Mouse (Mus musculus) kidney, postnatal 4 days (tissue): ENCODE results near the gene Stfa1.
"Not testable (repeated sequence)": the region's sequence is repeated elsewhere in the genome, so short reads cannot be mapped to it uniquely, and the experiment has no call there.

Experiments
- DNase-seq, 2 experiments: peaks; one replicate each; pipeline ENCODE4 v3.0.0; 2021; ENCODE audit warnings: mixed read lengths in 2 of 2

Stfa1 gene

GRCm38 (mm10) chr16:36276796-36277195 is at the start of gene Stfa1:
Gene Stfa1 (plus strand): TSS chr16:36276951.
- DNase-seq: not testable (repeated sequence)

DNA sequence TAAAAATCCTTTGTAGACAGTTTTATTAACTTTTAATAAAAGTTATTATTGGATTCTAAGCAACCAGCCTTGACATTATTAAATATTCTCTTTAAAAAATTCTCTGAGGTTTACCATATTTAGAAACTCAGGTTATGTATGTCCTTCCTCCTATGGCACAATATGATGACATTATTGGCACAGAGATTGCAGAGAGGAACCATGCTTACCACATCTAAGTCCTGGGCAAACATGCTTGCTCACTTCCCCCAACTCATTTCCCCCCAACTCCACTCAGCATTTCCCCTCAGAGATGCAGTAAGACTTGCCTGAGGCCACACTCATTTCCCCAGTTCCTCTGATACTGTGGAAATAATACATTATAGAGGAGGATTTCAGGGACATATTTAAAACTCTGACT is 16.2 kb upstream of the Stfa1 start:
- not testable (repeated sequence) for DNase-seq

DNA sequence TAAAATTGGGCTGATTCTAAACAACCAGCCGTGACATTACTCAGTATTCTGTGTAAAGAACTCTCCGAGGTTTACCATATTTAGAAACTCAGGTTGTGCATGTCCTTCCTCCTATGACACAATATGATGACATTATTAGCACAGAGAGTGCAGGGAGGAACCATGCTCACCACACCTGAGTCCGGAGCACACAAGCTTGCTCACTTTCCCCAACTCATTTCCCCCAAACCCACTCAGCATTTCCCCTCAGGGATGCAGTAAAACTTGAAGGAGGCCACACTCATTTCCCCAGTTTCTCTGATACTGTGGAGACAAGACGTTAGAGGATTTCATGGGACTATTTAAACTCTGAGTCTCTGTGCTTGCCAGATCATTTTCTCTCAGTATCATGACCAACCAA is 12.4 kb downstream of the Stfa1 start:
- DNase-seq: no peak

GRCm38 (mm10) chr16:36307631-36308030 is 30.9 kb downstream of the Stfa1 start:
- DNase-seq: no peak

GRCm38 (mm10) chr16:36316111-36316510 is 39.4 kb downstream of the Stfa1 start:
- not testable (repeated sequence) for DNase-seq

DNA sequence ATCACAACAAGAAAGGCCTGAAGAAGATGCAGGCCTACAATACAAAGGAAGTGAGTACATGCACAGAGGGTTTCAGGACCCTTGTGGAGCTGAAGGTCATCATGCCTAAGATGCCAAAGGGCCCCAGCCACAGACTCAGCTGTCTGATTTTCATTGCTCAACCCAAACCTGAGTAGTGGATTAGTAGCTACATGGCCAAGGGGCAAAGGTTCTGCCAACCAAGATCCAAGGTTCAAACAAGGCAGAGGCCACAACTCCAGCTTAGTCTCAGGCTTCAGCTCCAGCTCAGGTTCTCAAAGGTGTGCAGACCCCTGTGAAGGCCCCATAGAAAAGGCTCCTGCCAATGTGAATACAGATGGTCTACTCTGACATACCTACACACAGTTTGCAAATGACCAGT is 42.5 kb downstream of the Stfa1 start:
- no peak for DNase-seq

GRCm38 (mm10) chr16:36334232-36334631 is 57.5 kb downstream of the Stfa1 start, which contains the start of gene BC117090:
Gene BC117090 (minus strand): TSS chr16:36334332.
- no peak for DNase-seq
